Mouse (Mus musculus) bone marrow, adult 2 months (tissue): ENCODE results near the gene Rrm1.

Source experiments
- CTCF ChIP-seq: fragments of 200-500 bp; IDR thresholded peaks from 2 replicates; pipeline ENCODE4 v1.5.1; 2011; ENCODE audit warnings: low read length, control low read depth; ENCODE audit not compliant: control insufficient read depth, insufficient read depth
- POLR2A ChIP-seq: fragments of 200-500 bp; IDR thresholded peaks from 2 replicates; pipeline ENCODE4 v1.6.1; 2011; ENCODE audit warnings: low read depth, mild to moderate bottlenecking, control low read depth, low read length, borderline replicate concordance; ENCODE audit not compliant: control insufficient read depth

DNA sequence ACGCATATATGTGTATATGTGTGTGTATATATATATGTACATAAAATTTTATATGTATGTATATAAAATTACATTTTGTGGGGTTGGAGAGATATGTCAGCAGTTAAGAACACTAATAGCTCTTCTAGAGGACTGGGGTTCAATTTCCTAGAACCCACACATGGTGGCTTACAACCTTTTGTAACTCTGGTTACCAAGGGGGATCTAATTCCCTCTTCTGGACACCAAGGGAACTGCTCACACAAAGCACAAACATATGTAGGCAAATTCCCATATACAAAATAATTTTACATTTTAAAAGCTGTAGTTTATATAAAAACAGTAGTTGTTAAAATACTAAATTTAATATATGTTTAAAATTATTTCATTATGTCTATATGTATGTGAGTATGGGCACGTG is 37.4 kb upstream of the Rrm1 start:
- TF ChIP-seq POLR2A, result no peak
- TF ChIP-seq CTCF, result no peak
